Mouse (Mus musculus) forebrain, postnatal 0 days (tissue): ENCODE data around the gene Cdkn3. TPM values are rescaled to one million over a fixed set of nuclear protein-coding genes. Genes with fewer than 3 reads are reported as not detected.
"Not testable (repeated sequence)": the region's sequence is repeated elsewhere in the genome, so short reads cannot be mapped to it uniquely, and the experiment has no call there.

Source experiments
- ATAC-seq: fragments of 200-750 bp; cut with Nextera tagmentation; 2 replicates; pipeline ENCODE4 v1.8.0; 2017; ENCODE audit warnings: mild to moderate bottlenecking, moderate library complexity
- DNase-seq: peaks from one replicate; pipeline ENCODE4 v3.0.0-alpha.2; 2015
- H3K27ac ChIP-seq: fragments of 300-500 bp; sonication (generic); 2 replicates; pipeline ENCODE4 v1.5.1; 2014; ENCODE audit warnings: low read depth, mild to moderate bottlenecking, antibody characterized with exemption, low read length, moderate library complexity, mixed read lengths
- H3K27me3 ChIP-seq: fragments of 300-500 bp; sonication (generic); 2 replicates; pipeline ENCODE4 v1.6.1; 2014; ENCODE audit warnings: mild to moderate bottlenecking, low read length, mixed read lengths; ENCODE audit not compliant: insufficient read depth
- H3K36me3 ChIP-seq: fragments of 300-500 bp; sonication (generic); 2 replicates; pipeline ENCODE4 v1.6.1; 2014; ENCODE audit warnings: mild to moderate bottlenecking, moderate library complexity; ENCODE audit not compliant: insufficient read depth
- H3K4me1 ChIP-seq: fragments of 300-500 bp; sonication (generic); 2 replicates; pipeline ENCODE4 v1.6.1; 2014; ENCODE audit warnings: antibody characterized with exemption; ENCODE audit not compliant: insufficient read depth
- H3K4me2 ChIP-seq: fragments of 300-500 bp; sonication (generic); 2 replicates; pipeline ENCODE4 v1.6.1; 2014; ENCODE audit warnings: low read depth, mild to moderate bottlenecking, moderate library complexity
- H3K4me3 ChIP-seq: fragments of 300-500 bp; sonication (generic); 2 replicates; pipeline ENCODE4 v1.5.1; 2014; ENCODE audit warnings: low read depth, low read length, mixed read lengths
- H3K9ac ChIP-seq: fragments of 300-500 bp; sonication (generic); 2 replicates; pipeline ENCODE4 v1.6.1; 2014; ENCODE audit warnings: mild to moderate bottlenecking
- H3K9me3 ChIP-seq: fragments of 300-500 bp; sonication (generic); 2 replicates; pipeline ENCODE4 v1.6.1; 2016; ENCODE audit warnings: low read length
- CTCF ChIP-seq: sonication (generic); IDR thresholded peaks from 2 replicates; pipeline ENCODE4 v1.5.1; 2016; ENCODE audit warnings: antibody characterized with exemption, control low read depth, low read depth
- WGBS: fragments of 180-500 bp; shearing (Covaris S2); extraction: QIAGEN DNeasy Blood & Tissue Kit; methylation state at CpG from one replicate; pipeline ENCODE4 v1.1.7; 2014; 5-methylcytosine and 5-hydroxymethylcytosine counted together
- polyA plus RNA-seq: library from polyadenylated mRNA; unstranded; fragments of >200 nt; fragmentation: Nextera tagmentation; extraction: Ambion mirVana; gene quantifications from 2 replicates; pipeline ENCODE4 v1.2.1, GENCODE M21; 2015
- total RNA-seq: library from RNA; depleted of rRNA; stranded (reverse); fragments of >200 nt; gene quantifications from 2 replicates; pipeline ENCODE4 v1.2.3, GENCODE M21; 2014; rRNA removed

Cdkn3 gene
- total and polyA plus RNA-seq, 2 experiments from 2014 or later = 2.1 to 7.4 TPM

DNA sequence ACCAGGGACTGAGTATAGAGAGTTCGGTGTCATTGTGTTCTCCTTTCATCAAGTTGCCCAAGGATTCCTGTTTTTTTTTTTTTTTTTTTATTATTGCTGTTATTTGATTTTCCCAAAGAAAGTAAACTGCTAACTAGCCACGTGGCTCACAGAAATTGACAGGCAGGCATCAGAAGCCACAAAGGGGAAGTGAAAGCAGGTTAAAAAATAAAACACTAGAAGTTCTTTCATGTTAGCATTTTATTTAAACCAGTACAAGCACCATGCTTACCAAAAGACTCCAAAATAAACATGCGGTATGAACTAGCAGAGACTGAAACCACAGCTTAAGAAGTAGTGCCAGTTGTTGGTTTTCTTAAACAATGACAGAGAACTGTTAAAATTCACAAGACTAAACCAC, 47.6 kb downstream of the Cdkn3 start:
- DNase-seq (no peak), ATAC-seq (no peak)
- Histone ChIP-seq H3K27me3 (no peaks in the 10 kb centered on the region), H3K9ac (no peak overlapping the region), H3K9me3 (no peaks in the 10 kb centered on the region), H3K4me3 (no peak overlapping the region), H3K27ac (no peak overlapping the region), H3K36me3 (peaks cover 21% of the 10 kb centered on the region; the same call in 1 of the 2 replicates), H3K4me1 (no peaks in the 10 kb centered on the region), H3K4me2 (no peak overlapping the region)
- WGBS = 50% methylated on average over 3 of the region's 3 CpGs
- no peak for TF ChIP-seq CTCF

DNA sequence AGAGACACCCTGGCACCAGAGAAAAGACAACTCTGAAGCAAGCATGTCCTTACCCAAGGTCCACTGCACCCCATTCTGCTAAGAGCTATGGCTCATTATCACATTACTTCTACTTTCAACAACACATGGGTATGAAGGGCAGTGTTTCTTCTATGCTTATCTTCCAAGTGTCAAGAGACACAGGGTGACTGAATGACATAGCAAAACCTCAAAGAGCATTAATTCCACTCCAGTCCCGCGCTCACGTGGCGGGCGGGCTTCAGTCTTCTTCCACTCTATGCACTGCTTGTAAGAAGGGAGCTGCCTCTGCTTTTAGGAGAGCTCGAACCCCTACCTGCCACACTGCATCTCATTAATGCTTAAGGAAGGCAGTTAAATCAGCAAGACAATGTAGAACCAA, 55.3 kb downstream of the Cdkn3 start:
- 57% methylated on average over 6 of the region's 6 CpGs for WGBS

GRCm38 (mm10) chr14:46816916-46817622, 56.7 kb downstream of the Cdkn3 start:
- H3K27ac ChIP-seq = no peak overlapping the region
- peaks cover 7% of the 10 kb centered on the region for H3K4me1 ChIP-seq
- H3K4me2 ChIP-seq = no peak overlapping the region
- no peak for TF ChIP-seq CTCF
- H3K36me3 ChIP-seq = peaks cover 26% of the 10 kb centered on the region
- H3K4me3 ChIP-seq = no peak overlapping the region
- ATAC-seq (no peak), DNase-seq (no peak)
- no peaks in the 10 kb centered on the region for H3K27me3 ChIP-seq
- H3K9ac ChIP-seq = no peak overlapping the region
- WGBS = 96% methylated on average over 8 of the region's 8 CpGs
- no peaks in the 10 kb centered on the region for H3K9me3 ChIP-seq

More for the DNA sequence above, 55.3 kb downstream of the Cdkn3 start:
- Histone ChIP-seq H3K9me3 (no peaks in the 10 kb centered on the region), H3K9ac (no peak overlapping the region), H3K27ac (no peak overlapping the region), H3K4me1 (peaks cover 3% of the 10 kb centered on the region), H3K36me3 (peaks cover 32% of the 10 kb centered on the region), H3K27me3 (no peaks in the 10 kb centered on the region), H3K4me2 (no peak overlapping the region), H3K4me3 (no peak overlapping the region)
- TF ChIP-seq CTCF = no peak
- no peak for DNase-seq
- ATAC-seq = no peak

DNA sequence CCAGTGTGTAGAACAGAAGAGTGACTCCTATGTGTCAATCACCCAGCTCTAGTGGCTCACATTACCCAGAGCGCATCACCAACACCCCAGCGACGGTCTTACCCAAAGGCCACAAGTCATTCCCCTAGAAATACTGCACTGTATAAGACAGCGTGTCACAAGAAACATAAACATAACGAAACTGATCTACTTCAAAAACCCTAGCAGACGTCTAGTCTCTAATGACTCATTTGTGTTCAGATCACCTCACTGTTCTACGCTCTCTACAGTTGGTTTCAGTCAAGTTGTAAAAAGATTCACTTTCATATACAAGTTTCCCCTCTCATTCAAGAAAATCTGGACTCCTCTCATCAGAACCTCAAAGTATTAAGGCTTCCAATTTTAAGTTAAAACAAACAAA, 58.4 kb downstream of the Cdkn3 start:
- Histone ChIP-seq H3K4me3 (no peak overlapping the region), H3K36me3 (peaks cover 12% of the 10 kb centered on the region), H3K9me3 (no peaks in the 10 kb centered on the region), H3K27me3 (no peaks in the 10 kb centered on the region), H3K4me2 (no peak overlapping the region), H3K9ac (no peak overlapping the region), H3K4me1 (peaks cover 7% of the 10 kb centered on the region), H3K27ac (no peak overlapping the region)
- no peak for TF ChIP-seq CTCF
- WGBS = 94% methylated on average over 7 of the region's 7 CpGs
- DNase-seq (no peak), ATAC-seq (no peak)

- H3K4me2 ChIP-seq, DNase-seq, H3K4me1 ChIP-seq, H3K9me3 ChIP-seq, H3K4me3 ChIP-seq, ATAC-seq, H3K27ac ChIP-seq, H3K27me3 ChIP-seq, H3K36me3 ChIP-seq, H3K9ac ChIP-seq: not testable (repeated sequence)
- 94% methylated on average over 5 of the region's 6 CpGs for WGBS
Measured at GRCm38 (mm10) chr14:46819961-46820360, 59.6 kb downstream of the Cdkn3 start.

Other genes starting within 250 kb of the Cdkn3 start
- 94.9 and 101 TPM in 2 replicates for gene Cnih1, start 27.9 kb downstream of the Cdkn3 start, total RNA-seq
- 167 and 182 TPM in 2 replicates for gene Cnih1, start 27.9 kb downstream of the Cdkn3 start, polyA plus RNA-seq
- gene Gmfb, start 61.7 kb downstream of the Cdkn3 start, total RNA-seq = 158 and 240 TPM in 2 replicates
- gene Gmfb, start 61.7 kb downstream of the Cdkn3 start, polyA plus RNA-seq = 90.8 and 113 TPM in 2 replicates
- 10.5 and 15.6 TPM in 2 replicates for gene Cgrrf1, start 71.6 kb downstream of the Cdkn3 start, total RNA-seq
- gene Cgrrf1, start 71.6 kb downstream of the Cdkn3 start, polyA plus RNA-seq = 14.1 and 16.0 TPM in 2 replicates
- gene Samd4, start 122.3 kb downstream of the Cdkn3 start, total RNA-seq = 12.3 and 15.2 TPM in 2 replicates
- gene Samd4, start 122.3 kb downstream of the Cdkn3 start, polyA plus RNA-seq = 2.5 and 3.5 TPM in 2 replicates